Mouse (Mus musculus): ENCODE measurements around the gene Sema5a. TPM values are rescaled to one million over a fixed set of nuclear protein-coding genes. Genes with fewer than 3 reads are reported as not detected.

Sema5a gene
- total and polyA plus RNA-seq, 2 experiments from 2014 or later = 8.8 to 40.0 TPM

DNA sequence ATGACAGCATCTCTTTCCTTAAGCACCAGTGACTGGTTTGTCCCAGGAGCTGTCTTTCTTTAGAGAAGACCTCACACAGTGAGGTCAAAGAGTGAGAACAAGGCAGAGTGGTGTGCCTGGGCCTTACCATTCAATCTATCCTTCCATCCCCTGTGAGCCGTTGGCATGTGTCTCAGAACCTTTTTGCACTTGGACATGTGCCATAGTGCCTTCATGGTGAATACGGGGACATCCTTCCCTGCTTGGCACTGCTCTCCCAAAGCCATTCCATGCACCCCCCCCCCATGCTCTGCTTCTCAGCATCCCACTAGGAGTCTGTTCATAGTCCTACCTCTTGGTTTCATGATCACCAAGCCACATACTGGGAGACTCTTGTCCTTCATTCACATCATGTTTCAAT lies 96.8 kb downstream of the Sema5a start:
- Histone ChIP-seq H3K4me1 (ENCODE audit: insufficient read depth, low read length) (peaks cover 3% of the 10 kb centered on the region; the same call in 1 of the 2 replicates), H3K27me3 (ENCODE audit: insufficient read depth, low read length) (no peaks in the 10 kb centered on the region), H3K4me2 (ENCODE audit: low read depth, low read length) (no peak overlapping the region), H3K36me3 (ENCODE audit: insufficient read depth, low read length) (no peaks in the 10 kb centered on the region), H3K27ac (no peak overlapping the region), H3K4me3 (ENCODE audit: low read length) (no peak overlapping the region), H3K9me3 (ENCODE audit: low read length) (no peaks in the 10 kb centered on the region), H3K9ac (replicated peaks; ENCODE audit: low read length) (no peak overlapping the region)
- TF ChIP-seq CTCF (IDR thresholded peaks at IDR 0.05; ENCODE audit: low read depth) = no peak
- ATAC-seq = no peak
- WGBS = 30% methylated on average over 2 of the region's 2 CpGs
- DNase-seq (ENCODE audit: low spot score) = no peak

- Histone ChIP-seq H3K36me3 (ENCODE audit: insufficient read depth, low read length) (no peaks in the 10 kb centered on the region), H3K9me3 (ENCODE audit: low read length) (no peaks in the 10 kb centered on the region), H3K27me3 (ENCODE audit: insufficient read depth, low read length) (no peaks in the 10 kb centered on the region), H3K4me2 (ENCODE audit: low read depth, low read length) (no peak overlapping the region), H3K27ac (no peak overlapping the region), H3K9ac (replicated peaks; ENCODE audit: low read length) (no peak overlapping the region), H3K4me1 (ENCODE audit: insufficient read depth, low read length) (peaks cover 3% of the 10 kb centered on the region; the same call in 1 of the 2 replicates), H3K4me3 (ENCODE audit: low read length) (no peak overlapping the region)
- DNase-seq (ENCODE audit: low spot score) = no peak
- 86% methylated on average over 5 of the region's 5 CpGs for WGBS
- ATAC-seq = no peak
- no peak for TF ChIP-seq CTCF (IDR thresholded peaks at IDR 0.05; ENCODE audit: low read depth)
These were observed 98.9 kb downstream of the Sema5a start for GRCm38 (mm10) chr15:32343544-32343943.

- Histone ChIP-seq H3K9ac (replicated peaks; ENCODE audit: low read length) (no peak overlapping the region), H3K27ac (no peak overlapping the region), H3K36me3 (ENCODE audit: insufficient read depth, low read length) (no peaks in the 10 kb centered on the region), H3K9me3 (ENCODE audit: low read length) (no peaks in the 10 kb centered on the region), H3K4me3 (ENCODE audit: low read length) (no peak overlapping the region), H3K27me3 (ENCODE audit: insufficient read depth, low read length) (no peaks in the 10 kb centered on the region), H3K4me1 (ENCODE audit: insufficient read depth, low read length) (no peaks in the 10 kb centered on the region), H3K4me2 (ENCODE audit: low read depth, low read length) (no peak overlapping the region)
- TF ChIP-seq CTCF (IDR thresholded peaks at IDR 0.05; ENCODE audit: low read depth) = no peak
- ATAC-seq = no peak
- WGBS = 88% methylated on average over 5 of the region's 5 CpGs
- DNase-seq (ENCODE audit: low spot score) = no peak
These were observed 102.7 kb downstream of the Sema5a start for GRCm38 (mm10) chr15:32347315-32347714.

GRCm38 (mm10) chr15:32349276-32349675 lies 104.7 kb downstream of the Sema5a start:
- DNase-seq (ENCODE audit: low spot score) = no peak
- TF ChIP-seq CTCF (IDR thresholded peaks at IDR 0.05; ENCODE audit: low read depth) = no peak
- 65% methylated on average over 5 of the region's 5 CpGs for WGBS

DNA sequence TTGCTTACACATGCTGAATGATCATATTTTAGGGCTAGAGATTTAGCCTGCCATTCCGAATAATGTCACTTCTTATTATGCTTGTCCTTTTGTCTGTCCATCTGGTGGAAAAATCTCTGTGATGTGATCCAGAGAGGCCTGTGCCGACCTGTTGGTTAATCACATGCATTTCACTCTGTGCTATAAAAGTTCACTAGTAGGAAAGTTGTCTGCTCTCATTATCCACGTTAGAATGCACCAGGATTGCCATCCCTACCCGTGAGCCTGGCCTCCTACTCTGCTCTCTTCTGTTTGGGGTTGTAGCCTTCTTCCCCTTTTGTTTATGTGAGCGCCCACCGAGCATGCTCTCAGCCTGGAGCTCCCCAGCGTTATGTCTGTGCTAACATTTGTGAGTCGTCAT lies 108.4 kb downstream of the Sema5a start:
- ATAC-seq (no peak), DNase-seq (ENCODE audit: low spot score) (no peak)
- Histone ChIP-seq H3K4me2 (ENCODE audit: low read depth, low read length) (no peak overlapping the region), H3K4me3 (ENCODE audit: low read length) (no peak overlapping the region), H3K4me1 (ENCODE audit: insufficient read depth, low read length) (0 out of 2 replicates have a peak, but pooled peaks cover 4% of the 10 kb centered on the region), H3K36me3 (ENCODE audit: insufficient read depth, low read length) (no peaks in the 10 kb centered on the region), H3K27ac (no peak overlapping the region), H3K27me3 (ENCODE audit: insufficient read depth, low read length) (no peaks in the 10 kb centered on the region), H3K9ac (replicated peaks; ENCODE audit: low read length) (no peak overlapping the region), H3K9me3 (ENCODE audit: low read length) (no peaks in the 10 kb centered on the region)
- TF ChIP-seq CTCF (IDR thresholded peaks at IDR 0.05; ENCODE audit: low read depth) = no peak
- 26% methylated on average over 8 of the region's 8 CpGs for WGBS

More at GRCm38 (mm10) chr15:32349276-32349675, 104.7 kb downstream of the Sema5a start:
- H3K4me3 ChIP-seq (ENCODE audit: low read length) = no peak overlapping the region
- no peak overlapping the region for H3K27ac ChIP-seq
- no peaks in the 10 kb centered on the region for H3K9me3 ChIP-seq (ENCODE audit: low read length)
- H3K4me2 ChIP-seq (ENCODE audit: low read depth, low read length) = no peak overlapping the region
- H3K9ac ChIP-seq (replicated peaks; ENCODE audit: low read length) = no peak overlapping the region
- no peaks in the 10 kb centered on the region for H3K36me3 ChIP-seq (ENCODE audit: insufficient read depth, low read length)
- H3K27me3 ChIP-seq (ENCODE audit: insufficient read depth, low read length) = no peaks in the 10 kb centered on the region
- no peak for ATAC-seq
- H3K4me1 ChIP-seq (ENCODE audit: insufficient read depth, low read length) = 0 out of 2 replicates have a peak, but pooled peaks cover 4% of the 10 kb centered on the region

GRCm38 (mm10) chr15:32353513-32353912 lies 108.9 kb downstream of the Sema5a start:
- no peak for TF ChIP-seq CTCF (IDR thresholded peaks at IDR 0.05; ENCODE audit: low read depth)
- H3K9me3 ChIP-seq (ENCODE audit: low read length) = no peaks in the 10 kb centered on the region
- no peaks in the 10 kb centered on the region for H3K27me3 ChIP-seq (ENCODE audit: insufficient read depth, low read length)
- H3K4me3 ChIP-seq (ENCODE audit: low read length) = no peak overlapping the region
- ATAC-seq = no peak
- 0 out of 2 replicates have a peak, but pooled peaks cover 4% of the 10 kb centered on the region for H3K4me1 ChIP-seq (ENCODE audit: insufficient read depth, low read length)
- no peak overlapping the region for H3K4me2 ChIP-seq (ENCODE audit: low read depth, low read length)
- 39% methylated on average over 5 of the region's 5 CpGs for WGBS
- H3K27ac ChIP-seq = no peak overlapping the region
- H3K36me3 ChIP-seq (ENCODE audit: insufficient read depth, low read length) = no peaks in the 10 kb centered on the region
- no peak overlapping the region for H3K9ac ChIP-seq (replicated peaks; ENCODE audit: low read length)
- DNase-seq (ENCODE audit: low spot score) = no peak

DNA sequence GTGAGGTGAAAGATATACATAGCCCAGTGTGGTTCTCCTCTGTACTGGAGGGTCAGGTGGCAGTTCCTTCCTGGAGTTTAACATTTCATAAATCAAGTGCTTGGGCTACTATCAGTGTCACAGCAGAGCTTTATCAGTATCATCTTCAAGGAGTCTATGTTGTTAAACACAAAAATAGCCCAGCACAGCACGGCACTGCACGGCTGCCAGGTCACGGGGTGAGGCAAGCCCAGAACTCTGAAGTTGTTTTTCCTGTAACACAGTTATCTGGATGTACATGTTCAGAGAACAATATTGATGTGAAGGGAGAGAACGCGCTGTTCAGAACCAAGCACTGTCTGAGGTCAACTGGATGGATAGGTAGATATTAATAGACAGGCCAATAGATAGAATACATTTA lies 112.2 kb downstream of the Sema5a start:
- Histone ChIP-seq H3K4me3 (ENCODE audit: low read length) (no peak overlapping the region), H3K4me2 (ENCODE audit: low read depth, low read length) (no peak overlapping the region), H3K27me3 (ENCODE audit: insufficient read depth, low read length) (no peaks in the 10 kb centered on the region), H3K9ac (replicated peaks; ENCODE audit: low read length) (no peak overlapping the region), H3K27ac (no peak overlapping the region), H3K9me3 (ENCODE audit: low read length) (no peaks in the 10 kb centered on the region), H3K4me1 (ENCODE audit: insufficient read depth, low read length) (0 out of 2 replicates have a peak, but pooled peaks cover 4% of the 10 kb centered on the region), H3K36me3 (ENCODE audit: insufficient read depth, low read length) (no peaks in the 10 kb centered on the region)
- TF ChIP-seq CTCF (IDR thresholded peaks at IDR 0.05; ENCODE audit: low read depth) = no peak
- ATAC-seq (no peak), DNase-seq (ENCODE audit: low spot score) (no peak)
- WGBS = 92% methylated on average over 5 of the region's 5 CpGs

Measured in hindbrain, postnatal 0 days (tissue).